ENCODE assay signal across 10 mouse cellular contexts in genomic region chr13:45827619-45828018, GRCm38 (mm10).
A peak's percentile ranks its signal among the peaks of the same experiment; 100 is the strongest.
DNase-seq lines count a peak whose midpoint lies in the region; ATAC-seq lines count a peak whose summit lies in the region.
"Had no signal": no experiment of that assay in that cellular context is flagged by ENCODE, and none has a peak within 500 bp of the region (broad histone marks: within the 10 kb centered on the region; RNA-seq: fewer than 3 reads in every experiment).

No protein-coding gene starts in this region.

- H3K4me2 ChIP-seq in lung, embryonic 15.5 days: no peak overlapping the region
- no peak overlapping the region for H3K4me2 ChIP-seq in liver, embryonic 12.5 days
- no peak overlapping the region for H3K4me2 ChIP-seq in hindbrain, embryonic 11.5 days (replicated peaks; ENCODE audit: low read depth, low read length)
- H3K4me2 ChIP-seq: liver, embryonic 15.5 days; stomach, embryonic 15.5 days had no signal

- ATAC-seq in lung, embryonic 15.5 days (ENCODE audit: borderline replicate concordance, extremely low read depth, low FRiP score, low TSS enrichment): no peak
- ATAC-seq in liver, embryonic 12.5 days: no peak
- ATAC-seq in hindbrain, embryonic 11.5 days (ENCODE audit: low FRiP score): no peak

- no peak overlapping the region for H3K9ac ChIP-seq in lung, embryonic 15.5 days
- no peak overlapping the region for H3K9ac ChIP-seq in liver, embryonic 12.5 days
- no peak overlapping the region for H3K9ac ChIP-seq in hindbrain, embryonic 11.5 days (ENCODE audit: low read depth, low read length)
- H3K9ac ChIP-seq: liver, embryonic 15.5 days; stomach, embryonic 15.5 days had no signal

- H3K36me3 ChIP-seq in lung, embryonic 15.5 days: 0 out of 2 replicates have a peak, but pooled peaks cover 2% of the 10 kb centered on the region
- no peaks in the 10 kb centered on the region for H3K36me3 ChIP-seq in liver, embryonic 12.5 days
- H3K36me3 ChIP-seq in hindbrain, embryonic 11.5 days (ENCODE audit: control insufficient read depth, insufficient read depth, low read length): no peaks in the 10 kb centered on the region
- H3K36me3 ChIP-seq: stomach, embryonic 15.5 days had no signal

- WGBS in lung, embryonic 15.5 days: 23% methylated on average over 4 of the region's 4 CpGs
- 73% methylated on average over 4 of the region's 4 CpGs for WGBS in liver, embryonic 12.5 days (ENCODE audit: insufficient replicate concordance)
- 67% methylated on average over 4 of the region's 4 CpGs for WGBS in hindbrain, embryonic 11.5 days

- DNase-seq in kidney, postnatal 10 days: peak; percentile 38
- no peak for DNase-seq in kidney, adult 11 months
- peak; percentile 30 for DNase-seq in R1 (ENCODE audit: low read depth, low spot score)
- peak; percentile 70 to 75 for DNase-seq in cerebellum, postnatal 14 days
- no peak for DNase-seq in spleen, postnatal 4 days (ENCODE audit: low spot score in 2 of 2)
- DNase-seq in hindbrain, embryonic 11.5 days (ENCODE audit: low spot score): no peak

- no peaks in the 10 kb centered on the region for H3K9me3 ChIP-seq in lung, embryonic 15.5 days
- no peaks in the 10 kb centered on the region for H3K9me3 ChIP-seq in liver, embryonic 12.5 days (replicated peaks)
- H3K9me3 ChIP-seq in hindbrain, embryonic 11.5 days (ENCODE audit: control insufficient read depth, low read length): no peaks in the 10 kb centered on the region
- H3K9me3 ChIP-seq: liver, embryonic 15.5 days; stomach, embryonic 15.5 days had no signal

- H3K4me3 ChIP-seq in lung, embryonic 15.5 days: no peak overlapping the region
- no peak overlapping the region for H3K4me3 ChIP-seq in liver, embryonic 12.5 days
- H3K4me3 ChIP-seq in hindbrain, embryonic 11.5 days (ENCODE audit: low read depth, low read length): no peak overlapping the region
- H3K4me3 ChIP-seq: liver, embryonic 15.5 days; stomach, embryonic 15.5 days had no signal

- H3K27ac ChIP-seq in lung, embryonic 15.5 days: peak overlapping the region; percentile 29; the same call in 1 of the 2 replicates
- no peak overlapping the region for H3K27ac ChIP-seq in liver, embryonic 12.5 days
- H3K27ac ChIP-seq in hindbrain, embryonic 11.5 days (ENCODE audit: low read depth, low read length): no peak overlapping the region
- H3K27ac ChIP-seq: liver, embryonic 15.5 days; stomach, embryonic 15.5 days had no signal

- H3K4me1 ChIP-seq in lung, embryonic 15.5 days: peaks cover 19% of the 10 kb centered on the region
- no peaks in the 10 kb centered on the region for H3K4me1 ChIP-seq in liver, embryonic 12.5 days
- H3K4me1 ChIP-seq in hindbrain, embryonic 11.5 days (replicated peaks; ENCODE audit: control insufficient read depth, insufficient read depth, low read length): no peaks in the 10 kb centered on the region
- H3K4me1 ChIP-seq: liver, embryonic 15.5 days; stomach, embryonic 15.5 days had no signal

- H3K27me3 ChIP-seq in lung, embryonic 15.5 days: no peaks in the 10 kb centered on the region
- no peaks in the 10 kb centered on the region for H3K27me3 ChIP-seq in liver, embryonic 12.5 days (replicated peaks)
- no peaks in the 10 kb centered on the region for H3K27me3 ChIP-seq in hindbrain, embryonic 11.5 days (ENCODE audit: control insufficient read depth, insufficient read depth, low read length)
- H3K27me3 ChIP-seq: liver, embryonic 15.5 days; stomach, embryonic 15.5 days had no signal

Comparison
In these comparisons a context has a peak if more than half of its experiments do, and no peak if none do; other contexts are left out.
1. DNase-seq: peak in kidney, postnatal 10 days (single experiment), R1 (single experiment) and cerebellum, postnatal 14 days (2 of 2); none in kidney, adult 11 months (single experiment), spleen, postnatal 4 days (0 of 2) and hindbrain, embryonic 11.5 days (single experiment).